Mouse (Mus musculus): ENCODE data around the gene AW209491.

AW209491 gene

GRCm38 (mm10) chr13:14629726-14630641 lies at the start of gene AW209491:
AW209491 (plus strand) TSS chr13:14630154.
- DNase-seq (ENCODE audit: low spot score) = peak; percentile 97

- no peak for DNase-seq (ENCODE audit: low spot score)
Observed at GRCm38 (mm10) chr13:14580392-14580791, 49.6 kb upstream of the AW209491 start.

DNA sequence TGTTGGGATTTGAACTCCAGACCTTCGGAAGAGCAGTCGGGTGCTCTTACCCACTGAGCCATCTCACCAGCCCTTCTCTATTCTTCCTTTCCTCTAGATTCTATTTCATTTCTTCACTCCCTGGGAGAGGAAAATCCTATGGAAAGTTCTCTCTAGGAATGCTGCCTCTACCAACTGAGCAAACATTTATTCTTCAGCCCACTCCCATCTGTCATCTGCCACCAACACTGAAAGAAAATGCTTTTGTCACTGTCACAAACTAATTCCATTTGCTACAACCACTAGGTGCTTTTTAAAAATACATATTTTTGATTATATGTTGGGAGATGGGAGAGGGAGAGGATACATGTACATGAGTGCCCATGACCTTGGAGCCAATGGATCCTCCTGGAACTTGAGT lies 27.2 kb upstream of the AW209491 start:
- DNase-seq (ENCODE audit: low spot score) = no peak

GRCm38 (mm10) chr13:14607616-14608015 lies 22.3 kb upstream of the AW209491 start:
- DNase-seq (ENCODE audit: low spot score) = peak; percentile 52

DNA sequence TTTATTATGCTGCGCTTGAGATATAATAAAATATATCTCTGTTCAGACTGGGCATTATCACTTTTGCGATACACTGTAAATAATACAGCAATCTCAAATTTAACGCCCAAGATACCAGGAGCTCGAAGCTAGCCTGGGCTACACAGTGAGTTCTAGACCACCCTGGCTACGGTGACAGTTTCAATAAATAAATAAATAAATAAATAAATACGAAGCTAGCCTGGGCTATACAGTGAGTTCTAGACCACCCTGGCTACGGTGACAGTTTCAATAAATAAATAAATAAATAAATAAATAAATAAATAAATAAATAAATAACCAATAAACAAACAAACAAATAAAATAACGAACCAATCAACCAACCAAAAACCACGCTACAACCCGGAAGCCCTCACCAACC lies 17.5 kb upstream of the AW209491 start:
- DNase-seq (ENCODE audit: low spot score) = no peak

- DNase-seq (ENCODE audit: low spot score) = peak; percentile 97
Observed at GRCm38 (mm10) chr13:14612926-14613529, 16.9 kb upstream of the AW209491 start, which contains the start of the genes Mrpl32 and Psma2. Mrpl32 (minus strand) TSS chr13:14613165. Psma2 (plus strand) TSS chr13:14613240.

DNA sequence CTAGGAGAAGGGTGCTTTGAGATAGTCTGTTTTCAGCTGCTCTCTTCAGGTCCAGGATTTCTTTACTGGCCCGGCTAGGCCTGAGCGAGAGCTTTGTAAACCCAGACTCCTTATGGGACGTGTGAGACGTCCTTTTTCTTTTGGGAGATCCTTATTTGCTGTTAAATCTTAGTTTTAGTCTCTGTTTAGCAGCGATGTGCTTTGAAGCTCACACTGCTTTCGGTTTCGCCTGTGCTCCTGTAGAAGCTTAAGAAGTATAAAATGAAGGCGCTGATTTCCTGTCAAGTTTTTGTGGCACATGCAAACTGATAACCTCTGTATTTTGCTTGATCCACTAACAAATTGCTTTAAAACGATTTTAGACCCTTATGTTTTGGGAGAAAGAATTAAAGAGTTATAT lies 16.4 kb upstream of the AW209491 start:
- no peak for DNase-seq (ENCODE audit: low spot score)

GRCm38 (mm10) chr13:14618724-14619123 lies 11.2 kb upstream of the AW209491 start:
- peak; percentile 77 for DNase-seq (ENCODE audit: low spot score)

DNA sequence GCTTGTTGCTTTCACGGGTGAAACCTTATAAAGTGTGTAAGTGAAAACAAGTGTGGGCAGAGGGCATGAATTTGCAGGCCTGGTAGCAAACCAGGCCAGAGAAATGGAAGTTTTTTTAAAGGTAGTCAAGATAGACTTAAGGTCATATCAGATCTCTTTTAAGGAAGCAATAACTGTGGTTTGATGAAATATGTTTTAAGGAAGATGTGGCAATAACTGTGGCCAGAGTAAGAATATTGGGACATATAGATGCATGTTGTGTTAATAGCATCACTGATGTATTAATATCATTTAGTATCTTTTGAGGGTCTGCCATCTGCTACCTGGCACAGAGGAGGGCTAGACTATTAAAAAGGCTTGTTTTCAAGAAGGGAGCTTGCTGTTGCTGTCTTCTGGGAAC lies 10.0 kb downstream of the AW209491 start:
- no peak for DNase-seq (ENCODE audit: low spot score)

DNA sequence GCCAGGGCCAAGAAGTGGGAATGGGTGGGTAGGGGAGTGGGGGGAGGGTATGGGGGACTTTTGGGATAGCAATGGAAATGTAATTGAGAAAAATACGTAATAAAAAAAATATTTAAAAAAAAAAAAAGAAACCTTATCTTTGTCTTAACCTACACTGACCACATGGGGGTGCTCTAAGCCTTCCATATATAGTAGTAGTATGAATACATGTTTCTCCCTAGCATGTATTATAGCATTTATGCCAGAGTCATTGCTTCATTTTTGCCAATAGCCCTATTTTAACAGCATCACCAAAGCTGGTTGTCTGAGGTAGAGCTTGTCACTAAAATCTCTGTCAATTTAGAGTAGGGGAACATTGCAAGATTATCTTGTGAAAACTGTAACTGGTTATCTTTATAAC lies 19.3 kb downstream of the AW209491 start:
- DNase-seq (ENCODE audit: low spot score) = peak; percentile 15

- DNase-seq (ENCODE audit: low spot score) = no peak
Observed at GRCm38 (mm10) chr13:14667107-14667506, 37.2 kb downstream of the AW209491 start.

- DNase-seq (ENCODE audit: low spot score) = no peak
Observed at GRCm38 (mm10) chr13:14670342-14670741, 40.4 kb downstream of the AW209491 start.

Measured in lung, postnatal 25 days (tissue).